Mouse (Mus musculus) telencephalon, adult 2 months (tissue): ENCODE results near the gene Utp18.
A peak's percentile ranks its signal among the peaks of the same experiment; 100 is the strongest.

Source experiments
- DNase-seq: peaks from one replicate; pipeline ENCODE4 v3.0.0-alpha.2; 2011; ENCODE audit warnings: low read depth, low spot score

Utp18 gene

GRCm38 (mm10) chr11:93829327-93829679, 56.3 kb downstream of the Utp18 start:
- DNase-seq: no peak

- DNase-seq: no peak
These were observed 56.8 kb downstream of the Utp18 start for GRCm38 (mm10) chr11:93828619-93829326.

- DNase-seq: no peak
These were observed 63.3 kb downstream of the Utp18 start for GRCm38 (mm10) chr11:93822261-93822660.

- no peak for DNase-seq
These were observed 64.0 kb downstream of the Utp18 start for GRCm38 (mm10) chr11:93821533-93821932.

- DNase-seq: no peak
These were observed 67.4 kb downstream of the Utp18 start for GRCm38 (mm10) chr11:93817966-93818738.

- DNase-seq: no peak
These were observed 72.6 kb downstream of the Utp18 start for GRCm38 (mm10) chr11:93812955-93813354.

GRCm38 (mm10) chr11:93812125-93812868, 73.3 kb downstream of the Utp18 start:
- peak; percentile 68 for DNase-seq
